Mouse (Mus musculus) cortical plate, adult 2 months (tissue): Measurements from ENCODE around the gene Ppara.

ENCODE experiments used
- CTCF ChIP-seq: fragments of 200-500 bp; IDR thresholded peaks from 2 replicates; pipeline ENCODE4 v1.5.1; 2011; ENCODE audit warnings: mild to moderate bottlenecking, control low read depth, low read length; ENCODE audit not compliant: insufficient read depth; ENCODE audit errors: extremely low read depth
- POLR2A ChIP-seq: fragments of 200-500 bp; IDR thresholded peaks from 2 replicates; pipeline ENCODE4 v1.6.1; 2011; ENCODE audit warnings: mild to moderate bottlenecking, low read length, control low read depth; ENCODE audit not compliant: insufficient read depth; ENCODE audit errors: extremely low read depth

DNA sequence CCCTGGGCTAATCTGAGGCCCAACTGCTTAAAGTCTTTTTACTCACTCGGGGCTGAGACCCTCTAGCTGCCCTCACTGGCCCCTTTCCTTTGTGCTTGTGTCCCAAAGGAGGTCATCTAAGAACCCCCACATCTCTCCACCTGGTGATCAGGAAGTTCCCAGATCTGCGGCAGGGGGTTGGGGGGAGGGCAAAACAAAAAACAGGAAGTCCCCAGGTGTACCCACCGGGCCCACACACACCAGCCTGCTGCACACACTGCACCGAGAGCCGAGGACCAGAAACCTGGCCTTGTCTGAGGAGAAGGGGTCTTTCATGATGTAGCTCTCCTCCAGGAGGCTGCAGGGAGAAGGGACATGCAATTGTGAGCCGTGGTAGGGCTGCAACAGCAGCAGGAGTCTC is 73.2 kb downstream of the Ppara start:
- TF ChIP-seq POLR2A (no peak), CTCF (no peak)
